Mouse (Mus musculus) heart, embryonic 14.5 days (tissue): Measurements from ENCODE around the gene Fn3k. TPM values are rescaled to one million over a fixed set of nuclear protein-coding genes. Genes with fewer than 3 reads are reported as not detected.

ENCODE experiments used
- ATAC-seq: fragments of 200-750 bp; cut with Nextera tagmentation; 2 replicates; pipeline ENCODE4 v1.8.0; 2017; ENCODE audit warnings: low read depth, moderate TSS enrichment; ENCODE audit not compliant: insufficient number of reproducible peaks, insufficient read depth, low FRiP score
- H3K27ac ChIP-seq, 2 experiments: fragments of 200-500 bp in 1 of 2; fragments of 300-500 bp in 1 of 2; sonication (generic) in 1 of 2; replicated peaks in 1 of 2; 2 replicates each; pipeline ENCODE4 v1.5.1; 2012 to 2014; ENCODE audit warnings: low read depth in 2 of 2, low read length in 2 of 2, control low read depth in 1 of 2, mild to moderate bottlenecking in 1 of 2, mixed read lengths in 1 of 2; ENCODE audit not compliant: control insufficient read depth in 1 of 2, insufficient read depth in 1 of 2
- H3K27me3 ChIP-seq: fragments of 300-500 bp; sonication (generic); 2 replicates; pipeline ENCODE4 v1.6.1; 2014; ENCODE audit warnings: mild to moderate bottlenecking, low read length, control low read depth; ENCODE audit not compliant: control insufficient read depth, insufficient read depth
- H3K36me3 ChIP-seq: fragments of 300-500 bp; sonication (generic); 2 replicates; pipeline ENCODE4 v1.6.1; 2014; ENCODE audit warnings: mild to moderate bottlenecking, control low read depth, low read length, mixed read lengths; ENCODE audit not compliant: control insufficient read depth, insufficient read depth
- H3K4me1 ChIP-seq, 2 experiments: fragments of 200-500 bp in 1 of 2; fragments of 300-500 bp in 1 of 2; sonication (generic) in 1 of 2; 2 replicates each; pipeline ENCODE4 v1.6.1; 2012 to 2014; ENCODE audit warnings: low read length in 2 of 2, control low read depth in 1 of 2, mixed read lengths in 1 of 2; ENCODE audit not compliant: control insufficient read depth in 2 of 2, insufficient read depth in 2 of 2
- H3K4me2 ChIP-seq: fragments of 300-500 bp; sonication (generic); 2 replicates; pipeline ENCODE4 v1.6.1; 2014; ENCODE audit warnings: mild to moderate bottlenecking, low read length
- H3K4me3 ChIP-seq, 2 experiments: fragments of 200-500 bp in 1 of 2; fragments of 300-500 bp in 1 of 2; sonication (generic) in 1 of 2; 2 replicates each; pipeline ENCODE4 v1.5.1; 2012 to 2014; ENCODE audit warnings: low read length in 2 of 2, mild to moderate bottlenecking in 2 of 2, control low read depth in 1 of 2, low read depth in 1 of 2, moderate library complexity in 1 of 2; ENCODE audit not compliant: control insufficient read depth in 1 of 2, insufficient read depth in 1 of 2
- H3K9ac ChIP-seq: fragments of 300-500 bp; sonication (generic); 2 replicates; pipeline ENCODE4 v1.6.1; 2014; ENCODE audit warnings: mild to moderate bottlenecking, low read length
- H3K9me3 ChIP-seq: fragments of 300-500 bp; sonication (generic); 2 replicates; pipeline ENCODE4 v1.6.1; 2016; ENCODE audit warnings: low read length, control low read depth; ENCODE audit not compliant: control insufficient read depth
- WGBS: fragments of 180-500 bp; shearing (Covaris S2); extraction: QIAGEN DNeasy Blood & Tissue Kit; methylation state at CpG from one replicate; pipeline ENCODE4 v1.1.7; 2014; 5-methylcytosine and 5-hydroxymethylcytosine counted together
- polyA plus RNA-seq: library from polyadenylated mRNA; unstranded; fragments of >200 nt; fragmentation: Nextera tagmentation; extraction: Ambion mirVana; gene quantifications from 2 replicates; pipeline ENCODE4 v1.2.1, GENCODE M21; 2014

Gene Fn3k
- polyA plus RNA-seq, 1 experiment from 2014 or later = 14.8 TPM

DNA sequence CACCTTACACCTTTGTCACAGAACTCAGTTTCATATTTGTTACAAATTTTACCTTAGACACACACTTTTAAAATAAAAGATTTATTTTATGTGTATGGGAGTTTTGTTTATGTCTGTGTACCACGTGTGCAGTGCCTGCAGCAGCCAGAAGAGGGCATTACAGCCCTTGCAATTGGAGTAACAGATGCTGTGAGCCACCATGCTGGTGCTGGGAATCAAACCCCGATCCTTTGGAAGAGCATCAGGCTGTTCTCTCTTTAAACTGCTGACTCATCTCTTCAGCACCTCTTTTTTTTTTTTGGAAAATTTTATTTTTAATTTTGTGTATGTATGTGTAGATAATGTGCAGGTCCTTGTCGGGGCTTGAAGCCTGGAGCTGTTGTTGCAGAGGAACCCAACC is 23.2 kb downstream of the Fn3k start:
- no peak overlapping the region for H3K4me3 ChIP-seq
- no peaks in the 10 kb centered on the region for H3K27me3 ChIP-seq
- no peak overlapping the region for H3K4me2 ChIP-seq
- H3K27ac ChIP-seq = no peak overlapping the region
- H3K36me3 ChIP-seq = peaks cover 53% of the 10 kb centered on the region
- 0 out of 4 replicates have a peak, but pooled peaks cover 0 to 1% of the 10 kb centered on the region in 2 experiments for H3K4me1 ChIP-seq
- 88% methylated on average over 3 of the region's 3 CpGs for WGBS
- no peak overlapping the region for H3K9ac ChIP-seq
- ATAC-seq = no peak
- no peaks in the 10 kb centered on the region for H3K9me3 ChIP-seq

- Histone ChIP-seq H3K4me3 (no peak overlapping the region), H3K4me1 (no peaks in the 10 kb centered on the region), H3K27ac (no peak overlapping the region), H3K9me3 (no peaks in the 10 kb centered on the region), H3K36me3 (peaks cover 47% of the 10 kb centered on the region), H3K9ac (no peak overlapping the region), H3K27me3 (no peaks in the 10 kb centered on the region), H3K4me2 (no peak overlapping the region)
- no peak for ATAC-seq
- 89% methylated on average over 6 of the region's 6 CpGs for WGBS
These were observed 32.7 kb downstream of the Fn3k start for GRCm38 (mm10) chr11:121467408-121467807.

DNA sequence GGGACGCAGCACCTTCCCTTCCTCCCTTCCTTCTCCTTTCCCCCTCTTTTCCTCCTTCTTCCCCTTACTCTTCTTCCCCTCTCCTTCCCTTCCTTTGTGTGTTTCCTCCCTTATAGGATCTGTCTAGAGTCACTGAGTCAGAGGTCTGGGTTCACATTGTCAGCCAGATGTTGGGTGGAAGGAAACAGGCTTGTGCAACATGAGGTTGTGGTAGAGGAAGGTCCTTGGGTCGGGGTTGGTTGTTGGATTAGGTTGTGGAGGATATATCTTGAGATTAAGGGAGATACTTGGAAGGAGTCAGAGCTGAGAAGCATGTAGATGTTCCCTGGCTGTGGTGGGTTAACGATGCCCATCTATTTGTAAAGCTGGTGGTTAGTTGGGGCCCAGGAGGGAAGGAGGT is 40.1 kb downstream of the Fn3k start:
- peaks cover 28% of the 10 kb centered on the region for H3K36me3 ChIP-seq
- 78% methylated on average over 3 of the region's 3 CpGs for WGBS

DNA sequence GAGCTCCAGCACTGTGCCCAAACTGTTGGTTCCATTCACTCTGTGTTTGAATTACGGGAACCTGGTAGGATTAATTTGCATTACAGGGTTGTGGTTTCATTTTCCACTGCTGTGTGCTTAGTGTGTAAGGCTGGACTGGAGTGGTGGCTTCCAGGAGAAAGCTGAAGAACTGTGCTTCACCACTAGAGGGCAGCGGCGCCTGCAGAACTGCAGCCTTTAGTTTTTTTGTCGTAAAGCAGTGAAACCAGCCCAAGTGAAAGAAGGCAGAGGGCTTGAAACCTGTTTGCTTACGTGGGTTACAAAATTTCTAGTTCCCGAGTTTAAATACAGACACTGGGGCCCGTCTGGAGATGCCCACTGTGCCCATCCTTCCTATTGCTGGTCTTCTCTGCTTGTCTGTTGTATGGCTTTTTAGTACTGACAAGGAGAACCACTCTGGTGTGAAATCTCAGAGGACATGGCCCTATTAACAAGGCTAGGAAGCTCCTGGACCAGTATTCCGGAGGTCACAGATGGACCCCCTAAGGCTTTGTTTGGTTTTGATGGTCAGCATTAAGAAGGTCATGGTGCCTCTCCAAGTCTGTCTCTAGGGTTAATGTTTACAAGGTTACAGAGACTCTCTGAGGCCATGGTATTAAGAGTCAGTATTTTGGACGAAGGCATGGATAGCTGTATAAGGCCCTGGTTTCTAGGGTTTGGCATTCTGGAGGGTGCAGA is 41.1 kb downstream of the Fn3k start:
- H3K4me2 ChIP-seq = no peak overlapping the region
- no peaks in the 10 kb centered on the region for H3K27me3 ChIP-seq
- ATAC-seq = no peak
- no peak overlapping the region for H3K27ac ChIP-seq
- H3K9ac ChIP-seq = no peak overlapping the region
- no peaks in the 10 kb centered on the region for H3K4me1 ChIP-seq
- no peaks in the 10 kb centered on the region for H3K9me3 ChIP-seq
- 27% methylated on average over 9 of the region's 9 CpGs for WGBS
- peaks cover 26% of the 10 kb centered on the region for H3K36me3 ChIP-seq
- no peak overlapping the region for H3K4me3 ChIP-seq

More for the DNA sequence above, 40.1 kb downstream of the Fn3k start:
- no peak overlapping the region for H3K4me3 ChIP-seq
- H3K27ac ChIP-seq = no peak overlapping the region
- no peak overlapping the region for H3K4me2 ChIP-seq
- no peaks in the 10 kb centered on the region for H3K27me3 ChIP-seq
- H3K4me1 ChIP-seq = no peaks in the 10 kb centered on the region
- no peak for ATAC-seq
- no peaks in the 10 kb centered on the region for H3K9me3 ChIP-seq
- H3K9ac ChIP-seq = no peak overlapping the region

- H3K9ac ChIP-seq = no peak overlapping the region
- ATAC-seq = no peak
- H3K36me3 ChIP-seq = peaks cover 21% of the 10 kb centered on the region
- no peak overlapping the region for H3K4me3 ChIP-seq
- no peak overlapping the region for H3K27ac ChIP-seq
- H3K27me3 ChIP-seq = no peaks in the 10 kb centered on the region
- H3K9me3 ChIP-seq = no peaks in the 10 kb centered on the region
- no peak overlapping the region for H3K4me2 ChIP-seq
- H3K4me1 ChIP-seq = no peaks in the 10 kb centered on the region
- 89% methylated on average over 15 of the region's 15 CpGs for WGBS
These were observed 44.9 kb downstream of the Fn3k start for GRCm38 (mm10) chr11:121479476-121480203.

- Histone ChIP-seq H3K4me3 (no peak overlapping the region), H3K9me3 (no peaks in the 10 kb centered on the region), H3K4me1 (no peaks in the 10 kb centered on the region), H3K27ac (no peak overlapping the region), H3K36me3 (peaks cover 15% of the 10 kb centered on the region), H3K9ac (no peak overlapping the region), H3K4me2 (no peak overlapping the region), H3K27me3 (no peaks in the 10 kb centered on the region)
- no peak for ATAC-seq
- 70% methylated on average over 2 of the region's 2 CpGs for WGBS
These were observed 46.4 kb downstream of the Fn3k start for GRCm38 (mm10) chr11:121481129-121481528.

- H3K27me3 ChIP-seq = no peaks in the 10 kb centered on the region
- H3K4me3 ChIP-seq = no peak overlapping the region
- H3K9ac ChIP-seq = no peak overlapping the region
- no peak for ATAC-seq
- no peaks in the 10 kb centered on the region for H3K36me3 ChIP-seq
- no peaks in the 10 kb centered on the region for H3K9me3 ChIP-seq
- H3K4me2 ChIP-seq = no peak overlapping the region
- WGBS = 93% methylated on average over 9 of the region's 9 CpGs
- H3K27ac ChIP-seq = no peak overlapping the region
- no peaks in the 10 kb centered on the region for H3K4me1 ChIP-seq
These were observed 51.2 kb downstream of the Fn3k start for GRCm38 (mm10) chr11:121485882-121486281.
